Mouse (Mus musculus): ENCODE results near the gene Inip. TPM values are rescaled to one million over a fixed set of nuclear protein-coding genes. Genes with fewer than 3 reads are reported as not detected.
A peak's percentile ranks its signal among the peaks of the same experiment; 100 is the strongest.

Inip gene
- total and polyA plus RNA-seq, 3 experiments, result 24.3 to 67.1 (median 38.5) TPM

DNA sequence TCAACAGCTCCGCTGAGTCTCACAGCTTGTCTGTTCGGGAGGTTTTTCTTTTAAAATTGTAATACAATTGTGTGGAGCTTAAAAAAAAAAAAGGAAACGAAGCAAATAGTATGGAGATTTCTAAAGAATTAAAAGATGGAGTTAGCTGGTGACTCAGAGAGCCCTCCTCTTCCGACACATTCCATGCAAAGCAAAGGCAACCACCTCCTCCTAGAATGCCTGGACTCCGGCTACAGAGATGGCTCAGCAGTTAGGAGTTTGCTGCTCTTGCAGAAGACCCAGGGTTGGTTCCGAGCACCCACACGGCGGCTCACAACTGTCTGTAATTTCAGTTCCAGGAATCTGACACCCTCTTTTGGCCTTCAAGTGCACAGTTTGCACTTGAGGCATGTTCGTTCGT, 17.1 kb upstream of the Inip start:
- 0 out of 2 replicates have a peak, but pooled peaks have one; percentile 14 for TF ChIP-seq ZNF384 (IDR thresholded peaks at IDR 0.05; ENCODE audit: low read depth, low read length)
- TF ChIP-seq ZC3H11A (IDR thresholded peaks at IDR 0.05; ENCODE audit: low read depth, low read length), result no peak
- TF ChIP-seq ZMIZ1 (IDR thresholded peaks at IDR 0.05; ENCODE audit: low read depth, low read length), result no peak
- no peak for TF ChIP-seq TBP (conservative IDR thresholded peaks at IDR 0.05; ENCODE audit: low read depth, low read length)
- TF ChIP-seq SMC3 (IDR thresholded peaks at IDR 0.05; ENCODE audit: low read depth, low read length), result no peak
- in situ Hi-C loops (cut with MboI; ENCODE audit: low pct_ligation_motif_present, low pct_unique_long_range_greater_than_20kb, low sequenced_read_pairs) (no loop called here), dilution Hi-C loops (cut with MboI; ENCODE audit: extremely low pct_ligation_motif_present, extremely low pct_unique_long_range_greater_than_20kb, low sequenced_read_pairs) (no loop called here)
- Histone ChIP-seq H3K4me3 (replicated peaks in 1 of 3; ENCODE audit: low read depth in 2 of 3, low read length in 2 of 3, poor library complexity in 1 of 3) (no peak overlapping the region), H3K27ac (ENCODE audit: insufficient read depth, low read depth) (peak overlapping the region; percentile 75; the same call in 1 of the 2 replicates), H3K4me1 (ENCODE audit: control insufficient read depth in 1 of 2, insufficient read depth in 2 of 2) (peaks cover 38 to 97% of the 10 kb centered on the region in 2 experiments), H3K9ac (ENCODE audit: insufficient read depth, low read depth) (no peak overlapping the region), H3K4me2 (ENCODE audit: insufficient read depth, low read depth, poor library complexity, severe bottlenecking) (0 out of 2 replicates have a peak overlapping the region, but pooled peaks have one; percentile 47), H3K36me3 (replicated peaks in 1 of 2; ENCODE audit: control insufficient read depth in 1 of 2, insufficient read depth in 1 of 2, low read length in 1 of 2) (peaks cover 0 to 34% of the 10 kb centered on the region in 2 experiments), H3K27me3 (replicated peaks) (no peaks in the 10 kb centered on the region), H3K79me2 (replicated peaks; ENCODE audit: control insufficient read depth, extremely low read depth, insufficient read depth, poor library complexity, severe bottlenecking) (peaks cover 6% of the 10 kb centered on the region; the same call in 1 of the 2 replicates), H3K9me3 (replicated peaks; ENCODE audit: low read length) (peaks cover 4% of the 10 kb centered on the region)
- DNase-seq (ENCODE audit: extremely low read depth), result no peak

DNA sequence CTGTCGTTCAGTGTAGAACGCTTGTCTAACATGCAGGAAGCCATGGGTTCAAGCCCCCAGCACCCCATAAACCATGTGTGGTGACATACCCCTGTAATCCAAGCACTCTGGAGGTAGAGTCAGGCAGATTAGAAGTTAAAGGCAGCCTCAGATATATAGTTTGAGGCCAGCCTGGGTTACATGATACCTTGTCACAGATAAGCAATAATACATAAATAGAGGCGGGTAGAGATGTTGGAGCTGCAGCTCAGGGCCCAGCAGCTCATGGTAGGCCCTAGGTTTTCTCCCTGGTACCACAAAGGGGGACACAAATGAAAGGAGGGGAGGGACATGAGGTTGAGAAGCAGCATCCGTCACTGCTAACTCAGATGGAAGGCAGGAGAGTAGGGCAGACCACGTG, 16.4 kb upstream of the Inip start:
- H3K4me1 ChIP-seq (ENCODE audit: control insufficient read depth in 1 of 2, insufficient read depth in 2 of 2), result peaks cover 36 to 95% of the 10 kb centered on the region in 2 experiments
- dilution Hi-C loops (cut with MboI; ENCODE audit: extremely low pct_ligation_motif_present, extremely low pct_unique_long_range_greater_than_20kb, low sequenced_read_pairs), result no loop called here
- H3K27me3 ChIP-seq (replicated peaks), result no peaks in the 10 kb centered on the region
- H3K27ac ChIP-seq (ENCODE audit: insufficient read depth, low read depth), result no peak overlapping the region
- H3K79me2 ChIP-seq (replicated peaks; ENCODE audit: control insufficient read depth, extremely low read depth, insufficient read depth, poor library complexity, severe bottlenecking), result peaks cover 6% of the 10 kb centered on the region; the same call in 1 of the 2 replicates
- no peak overlapping the region for H3K4me3 ChIP-seq (replicated peaks in 1 of 3; ENCODE audit: low read depth in 2 of 3, low read length in 2 of 3, poor library complexity in 1 of 3)
- no peak overlapping the region for H3K9ac ChIP-seq (ENCODE audit: insufficient read depth, low read depth)
- no peak for DNase-seq (ENCODE audit: extremely low read depth)
- TF ChIP-seq UBTF (IDR thresholded peaks at IDR 0.05; ENCODE audit: low read depth, low read length) (no peak), ZKSCAN1 (IDR thresholded peaks at IDR 0.05; ENCODE audit: borderline replicate concordance, low read depth, low read length) (no peak), MAFK (IDR thresholded peaks at IDR 0.05; ENCODE audit: insufficient replicate concordance, low read length) (no peak), POLR2A (IDR thresholded peaks at IDR 0.05; ENCODE audit: low read depth, low read length) (no peak), USF1 (IDR thresholded peaks at IDR 0.05; ENCODE audit: low read depth, low read length) (no peak), MAZ (IDR thresholded peaks at IDR 0.05; ENCODE audit: low read depth, low read length) (no peak)
- no peak overlapping the region for H3K4me2 ChIP-seq (ENCODE audit: insufficient read depth, low read depth, poor library complexity, severe bottlenecking)
- in situ Hi-C loops (cut with MboI; ENCODE audit: low pct_ligation_motif_present, low pct_unique_long_range_greater_than_20kb, low sequenced_read_pairs), result no loop called here
- H3K36me3 ChIP-seq (replicated peaks in 1 of 2; ENCODE audit: control insufficient read depth in 1 of 2, insufficient read depth in 1 of 2, low read length in 1 of 2), result peaks cover 0 to 34% of the 10 kb centered on the region in 2 experiments
- peaks cover 4% of the 10 kb centered on the region for H3K9me3 ChIP-seq (replicated peaks; ENCODE audit: low read length)

DNA sequence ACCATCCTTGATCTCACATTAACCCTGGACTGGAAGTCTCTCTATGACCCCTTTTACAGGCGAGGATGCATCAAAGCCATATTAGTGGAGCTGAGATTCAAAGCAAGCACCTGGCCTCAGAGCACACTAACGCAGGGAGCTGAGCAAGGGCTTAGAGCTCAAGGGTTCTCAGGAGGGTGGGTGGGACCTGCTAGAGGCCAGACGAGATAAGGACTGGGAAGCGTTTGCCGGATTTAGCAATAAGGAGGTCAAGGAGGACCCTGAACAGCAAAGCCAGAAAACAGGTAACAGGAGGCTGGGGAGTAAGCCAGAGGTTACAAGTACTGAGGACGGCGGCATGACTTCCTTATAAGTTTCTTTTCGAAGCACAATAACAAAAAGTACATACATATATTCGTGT, 15.1 kb upstream of the Inip start:
- H3K27ac ChIP-seq (ENCODE audit: insufficient read depth, low read depth), result no peak overlapping the region
- in situ Hi-C loops (cut with MboI; ENCODE audit: low pct_ligation_motif_present, low pct_unique_long_range_greater_than_20kb, low sequenced_read_pairs), result no loop called here
- peaks cover 31 to 88% of the 10 kb centered on the region in 2 experiments for H3K4me1 ChIP-seq (ENCODE audit: control insufficient read depth in 1 of 2, insufficient read depth in 2 of 2)

More for the DNA sequence above, 15.1 kb upstream of the Inip start:
- no peaks in the 10 kb centered on the region for H3K27me3 ChIP-seq (replicated peaks)
- H3K4me2 ChIP-seq (ENCODE audit: insufficient read depth, low read depth, poor library complexity, severe bottlenecking), result no peak overlapping the region
- peaks cover 0 to 35% of the 10 kb centered on the region in 2 experiments for H3K36me3 ChIP-seq (replicated peaks in 1 of 2; ENCODE audit: control insufficient read depth in 1 of 2, insufficient read depth in 1 of 2, low read length in 1 of 2)
- no peak for TF ChIP-seq JUND (conservative IDR thresholded peaks at IDR 0.05; ENCODE audit: low read depth, low read length)
- peaks cover 6% of the 10 kb centered on the region; the same call in 1 of the 2 replicates for H3K79me2 ChIP-seq (replicated peaks; ENCODE audit: control insufficient read depth, extremely low read depth, insufficient read depth, poor library complexity, severe bottlenecking)
- H3K9me3 ChIP-seq (replicated peaks; ENCODE audit: low read length), result peaks cover 4% of the 10 kb centered on the region
- no peak overlapping the region for H3K4me3 ChIP-seq (replicated peaks in 1 of 3; ENCODE audit: low read depth in 2 of 3, low read length in 2 of 3, poor library complexity in 1 of 3)
- H3K9ac ChIP-seq (ENCODE audit: insufficient read depth, low read depth), result no peak overlapping the region
- dilution Hi-C loops (cut with MboI; ENCODE audit: extremely low pct_ligation_motif_present, extremely low pct_unique_long_range_greater_than_20kb, low sequenced_read_pairs), result no loop called here
- no peak for DNase-seq (ENCODE audit: extremely low read depth)
